Mouse (Mus musculus) kidney, adult 2 months (tissue): ENCODE data around the gene Tbc1d4.

Source experiments
- CTCF ChIP-seq: fragments of 200-500 bp; conservative IDR thresholded peaks from 2 replicates; pipeline ENCODE4 v1.5.1; 2011; ENCODE audit warnings: low read depth, mild to moderate bottlenecking, control low read depth, low read length, moderate library complexity, mixed read lengths; ENCODE audit not compliant: insufficient read depth, insufficient read length
- POLR2A ChIP-seq: fragments of 200-500 bp; IDR thresholded peaks from one replicate; pipeline ENCODE4 v1.6.1; 2011; ENCODE audit warnings: low read depth, low read length, control low read depth

DNA sequence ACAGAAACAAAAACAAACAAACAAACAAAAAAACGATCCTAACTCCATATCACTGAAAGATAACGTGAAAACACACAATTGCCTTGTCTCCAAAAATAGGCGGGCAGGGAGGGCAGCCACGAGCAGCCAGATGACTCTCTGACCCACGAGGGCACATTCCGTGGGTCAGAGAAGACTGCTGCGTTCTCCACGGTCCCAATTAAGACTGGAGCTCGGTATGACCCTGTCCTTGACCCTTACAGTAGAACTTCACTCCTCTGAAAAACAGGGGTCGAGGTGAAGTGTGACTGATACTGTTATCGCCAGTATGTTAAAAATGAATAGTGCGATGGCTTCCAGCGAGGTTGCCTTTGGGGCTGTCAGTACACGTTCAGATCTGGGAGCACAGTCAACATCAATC is 90.7 kb downstream of the Tbc1d4 start:
- TF ChIP-seq POLR2A, result no peak
- no peak for TF ChIP-seq CTCF
